Mouse (Mus musculus) liver, embryonic 14.5 days (tissue): Measurements from ENCODE around the gene Fam83b.

Experiments used
- CTCF ChIP-seq: IDR thresholded peaks from 2 replicates; pipeline ENCODE4 v1.5.1; 2016; ENCODE audit warnings: antibody characterized with exemption, low read depth, control low read depth
- EP300 ChIP-seq: IDR thresholded peaks from 2 replicates; pipeline ENCODE4 v1.6.1; 2016; ENCODE audit warnings: antibody characterized with exemption, low read depth

DNA sequence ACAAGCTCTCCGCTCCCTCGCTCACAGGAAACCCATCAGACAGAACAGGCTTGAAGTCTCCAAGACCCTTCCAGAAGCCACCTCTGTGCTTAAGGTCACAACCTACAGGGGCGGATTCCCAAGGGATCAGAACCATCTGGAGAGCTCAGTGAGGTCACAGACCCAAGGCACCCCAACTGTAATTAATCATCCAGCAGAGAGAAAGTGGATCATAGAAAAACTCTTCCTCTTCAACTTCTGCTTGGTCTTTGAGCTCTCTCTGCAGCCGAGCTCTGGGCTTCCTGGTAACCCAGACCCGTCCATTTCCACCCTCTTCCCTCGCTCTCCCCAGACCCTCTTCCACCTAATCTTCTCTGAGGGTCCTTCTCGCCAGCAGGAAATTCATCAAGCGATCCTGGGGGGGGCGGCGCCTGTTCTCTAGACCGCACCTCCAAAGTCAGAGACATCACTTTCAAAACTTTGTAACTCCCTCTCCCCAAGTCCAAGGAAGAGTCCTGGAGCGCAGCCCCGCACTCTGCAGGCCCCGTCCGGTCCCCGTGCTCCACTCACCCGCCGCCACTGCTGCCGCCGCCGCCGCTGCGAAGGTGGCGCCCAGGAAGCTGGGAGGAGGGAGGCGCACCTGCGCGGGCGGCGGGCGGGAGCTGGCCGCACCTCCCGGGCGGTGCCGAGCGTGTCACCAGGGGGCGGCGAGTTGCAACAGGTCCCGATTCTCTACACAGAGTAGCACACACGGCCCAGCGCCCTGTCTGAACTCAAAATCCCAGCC, at the start of gene Fam83b:
- no peak for TF ChIP-seq EP300
- no peak for TF ChIP-seq CTCF
